ENCODE assay signal across 24 mouse cellular contexts in genomic region chr14:35139824-35140223, GRCm38 (mm10).
DNase-seq lines count a peak whose midpoint lies in the region; ATAC-seq lines count a peak whose summit lies in the region.
"Had no signal": no experiment of that assay in that cellular context is flagged by ENCODE, and none has a peak within 500 bp of the region (broad histone marks: within the 10 kb centered on the region; RNA-seq: fewer than 3 reads in every experiment).

No protein-coding gene starts in this region.

- no peak overlapping the region for H3K4me2 ChIP-seq in forebrain, embryonic 11.5 days (ENCODE audit: low read depth, low read length, severe bottlenecking)
- H3K4me2 ChIP-seq: embryonic facial prominence, embryonic 15.5 days; liver, embryonic 15.5 days; lung, embryonic 15.5 days had no signal

- no peaks in the 10 kb centered on the region for H3K9me3 ChIP-seq in forebrain, embryonic 11.5 days (ENCODE audit: control insufficient read depth, low read length)
- no peaks in the 10 kb centered on the region for H3K9me3 ChIP-seq in forebrain, embryonic 10.5 days
- H3K9me3 ChIP-seq: embryonic facial prominence, embryonic 15.5 days; G1E; heart, embryonic 10.5 days; limb, embryonic 10.5 days; liver, embryonic 15.5 days; lung, embryonic 15.5 days had no signal

- DNase-seq in forebrain, embryonic 11.5 days (ENCODE audit: low spot score), result peak; percentile 42
- DNase-seq in forebrain, embryonic 10.5 days (ENCODE audit: extremely low spot score, low spot score), result no peak
- DNase-seq in left cerebral cortex, postnatal 4 days, result peak; percentile 68
- no peak for DNase-seq in left cerebral cortex, postnatal 25 days (ENCODE audit: low spot score in 2 of 2)
- DNase-seq in cerebellum, postnatal 36 days, result peak; percentile 6 to 10
- DNase-seq in kidney, adult 8-10 months, result no peak
- no peak for DNase-seq in heart, postnatal 4 days
- DNase-seq: adrenal gland, postnatal 36 days; B cell, adult 2 months; gastrocnemius, postnatal 10 days; kidney, adult 11 months; layer of hippocampus, adult 9-11 months; liver had no signal

- H3K4me1 ChIP-seq in forebrain, embryonic 11.5 days (replicated peaks; ENCODE audit: control insufficient read depth, insufficient read depth, low read length), result no peaks in the 10 kb centered on the region
- 0 out of 2 replicates have a peak, but pooled peaks cover 7% of the 10 kb centered on the region for H3K4me1 ChIP-seq in forebrain, embryonic 10.5 days
- H3K4me1 ChIP-seq: embryonic facial prominence, embryonic 15.5 days; heart, embryonic 10.5 days; liver, embryonic 15.5 days; lung, embryonic 15.5 days had no signal

- H3K27ac ChIP-seq in forebrain, embryonic 11.5 days (ENCODE audit: low read depth, low read length), result no peak overlapping the region
- no peak overlapping the region for H3K27ac ChIP-seq in forebrain, embryonic 10.5 days
- H3K27ac ChIP-seq: embryonic facial prominence, embryonic 15.5 days; heart, embryonic 10.5 days; kidney, postnatal 0 days; left cerebral cortex, adult 2 months; limb, embryonic 10.5 days; liver, embryonic 15.5 days; lung, embryonic 15.5 days; macrophage had no signal

- no peaks in the 10 kb centered on the region for H3K27me3 ChIP-seq in forebrain, embryonic 11.5 days (ENCODE audit: control insufficient read depth, insufficient read depth, low read length)
- H3K27me3 ChIP-seq in forebrain, embryonic 10.5 days (ENCODE audit: poor library complexity, severe bottlenecking), result no peaks in the 10 kb centered on the region
- H3K27me3 ChIP-seq: embryonic facial prominence, embryonic 15.5 days; liver, embryonic 15.5 days; lung, embryonic 15.5 days; Patski had no signal

- H3K4me3 ChIP-seq in forebrain, embryonic 11.5 days (ENCODE audit: low read depth, low read length), result no peak overlapping the region
- no peak overlapping the region for H3K4me3 ChIP-seq in forebrain, embryonic 10.5 days
- H3K4me3 ChIP-seq: embryonic facial prominence, embryonic 15.5 days; heart, embryonic 10.5 days; left cerebral cortex, adult 2 months; limb, embryonic 10.5 days; liver, embryonic 15.5 days; lung, embryonic 15.5 days had no signal

- ATAC-seq in forebrain, embryonic 11.5 days (replicated peaks; ENCODE audit: low FRiP score), result no peak
- ATAC-seq: midbrain, embryonic 16.5 days; Patski had no signal

- H3K36me3 ChIP-seq in forebrain, embryonic 11.5 days (ENCODE audit: control insufficient read depth, insufficient read depth, low read length), result no peaks in the 10 kb centered on the region
- H3K36me3 ChIP-seq in forebrain, embryonic 10.5 days (replicated peaks), result no peaks in the 10 kb centered on the region
- H3K36me3 ChIP-seq: embryonic facial prominence, embryonic 15.5 days; G1E; heart, embryonic 10.5 days; limb, embryonic 10.5 days; liver, embryonic 15.5 days; lung, embryonic 15.5 days had no signal

- no peak overlapping the region for H3K9ac ChIP-seq in forebrain, embryonic 11.5 days (ENCODE audit: low read length)
- H3K9ac ChIP-seq: embryonic facial prominence, embryonic 15.5 days; liver, embryonic 15.5 days; lung, embryonic 15.5 days had no signal

- intact Hi-C loops in left cerebral cortex, postnatal 4 days (cut with DNase I), result no loop called here
- intact Hi-C loops in left cerebral cortex, postnatal 25 days (cut with DNase I), result no loop called here

- WGBS in forebrain, embryonic 11.5 days, result 82% methylated on average over 7 of the region's 7 CpGs
- 88% methylated on average over 7 of the region's 7 CpGs for WGBS in forebrain, embryonic 10.5 days

Comparison
In these comparisons a context has a peak if more than half of its experiments do, and no peak if none do; other contexts are left out.
1. DNase-seq: peak in forebrain, embryonic 11.5 days (single experiment), left cerebral cortex, postnatal 4 days (single experiment) and cerebellum, postnatal 36 days (2 of 2); none in forebrain, embryonic 10.5 days (single experiment), left cerebral cortex, postnatal 25 days (0 of 2), kidney, adult 8-10 months (0 of 2) and heart, postnatal 4 days (single experiment).